Mouse (Mus musculus) gastrocnemius, postnatal 36 days (tissue): Measurements from ENCODE around the gene Actb. TPM values are rescaled to one million over a fixed set of nuclear protein-coding genes. Genes with fewer than 3 reads are reported as not detected.

ENCODE experiments used
- DNase-seq, 2 experiments: peaks; one replicate each; pipeline ENCODE4 v3.0.0; 2022
- intact Hi-C: fragments of 180-260 bp; cut with DNase I; formaldehyde crosslinking; loops from one replicate; pipeline ENCODE4 v1.15.1; 2025
- total RNA-seq, 2 experiments: library from RNA; stranded (reverse); gene quantifications; 2 replicates each; pipeline ENCODE4 v1.2.3; 2021

Actb gene
- total RNA-seq, 2 experiments from 2014 or later: 427 to 440 TPM

GRCm38 (mm10) chr5:142881936-142882335 lies 24.6 kb downstream of the Actb start:
- intact Hi-C loops: no loop called here
- no peak for DNase-seq

DNA sequence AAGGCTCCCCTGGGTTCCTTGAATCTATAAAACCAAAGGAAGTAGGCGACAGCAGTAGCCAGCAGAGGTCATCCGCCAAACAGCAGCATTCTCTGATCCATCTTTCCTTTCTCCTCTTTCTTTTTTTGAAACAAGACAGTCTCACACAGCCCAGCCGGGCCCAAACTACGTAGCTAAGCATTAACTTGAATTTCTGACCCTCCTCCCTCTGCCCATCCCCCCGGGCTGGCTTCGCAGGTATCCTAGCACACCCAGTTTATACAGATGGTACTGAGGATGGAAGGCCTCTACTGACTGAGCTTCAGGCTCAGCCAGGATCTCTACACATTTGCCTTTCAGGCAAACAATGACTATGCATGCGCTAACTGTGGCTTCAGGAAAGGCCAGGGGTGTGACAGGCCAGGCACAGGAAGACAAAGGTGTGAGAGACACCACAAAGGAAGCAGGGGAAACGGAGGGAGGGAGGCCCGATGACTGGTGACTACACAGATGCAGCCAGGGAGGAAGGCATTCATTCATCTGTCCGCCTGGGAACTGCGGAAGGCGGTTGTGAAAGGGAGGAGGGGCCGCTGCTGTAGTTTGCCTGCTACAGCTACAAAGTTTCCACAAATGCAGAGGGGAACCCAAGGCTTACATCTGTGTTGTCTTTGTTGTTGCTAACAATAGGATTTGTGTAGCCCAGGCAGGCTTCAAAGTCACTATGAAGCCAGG lies 25.6 kb downstream of the Actb start:
- DNase-seq: no peak
- intact Hi-C loops: no loop called here

- no peak for DNase-seq
These were observed 26.3 kb downstream of the Actb start for GRCm38 (mm10) chr5:142880246-142880645.

GRCm38 (mm10) chr5:142879318-142880175 lies 27.0 kb downstream of the Actb start:
- intact Hi-C loops: loop anchor here (1.0 to 5.0 kb wide), 5 partner anchors 53 to 187 kb away; no protein-coding TSS in a partner anchor
- DNase-seq: peak; percentile 59 to 78

More at GRCm38 (mm10) chr5:142880246-142880645, 26.3 kb downstream of the Actb start:
- intact Hi-C loops: no loop called here

DNA sequence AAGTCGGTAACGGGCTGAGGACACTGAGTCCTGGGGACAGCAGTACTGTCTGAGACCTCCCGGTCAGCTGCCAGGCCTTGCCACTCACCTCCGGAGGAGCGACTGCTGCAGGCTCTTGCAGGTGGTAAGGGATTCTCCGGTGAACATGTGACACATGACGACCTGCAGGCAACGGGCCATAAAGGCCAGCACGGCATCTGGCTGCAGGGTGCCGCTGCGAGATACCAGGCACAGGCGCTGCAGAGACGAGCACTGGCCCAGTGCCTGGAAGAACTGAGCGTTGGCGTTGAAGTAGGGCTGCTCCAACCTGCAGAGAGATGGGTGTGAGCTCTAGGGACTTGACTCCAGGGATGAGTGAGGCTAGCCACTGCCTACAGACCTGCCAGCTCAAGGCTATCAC lies 28.0 kb downstream of the Actb start:
- DNase-seq: no peak
- intact Hi-C loops: loop anchor here (2.0 to 5.0 kb wide), 4 partner anchors 56 to 188 kb away; no protein-coding TSS in a partner anchor

GRCm38 (mm10) chr5:142877337-142878280 lies 28.9 kb downstream of the Actb start:
- peak; percentile 79 to 80 for DNase-seq
- intact Hi-C loops: loop anchor here (2.0 to 5.0 kb wide), 5 partner anchors 55 to 189 kb away; no protein-coding TSS in a partner anchor

DNA sequence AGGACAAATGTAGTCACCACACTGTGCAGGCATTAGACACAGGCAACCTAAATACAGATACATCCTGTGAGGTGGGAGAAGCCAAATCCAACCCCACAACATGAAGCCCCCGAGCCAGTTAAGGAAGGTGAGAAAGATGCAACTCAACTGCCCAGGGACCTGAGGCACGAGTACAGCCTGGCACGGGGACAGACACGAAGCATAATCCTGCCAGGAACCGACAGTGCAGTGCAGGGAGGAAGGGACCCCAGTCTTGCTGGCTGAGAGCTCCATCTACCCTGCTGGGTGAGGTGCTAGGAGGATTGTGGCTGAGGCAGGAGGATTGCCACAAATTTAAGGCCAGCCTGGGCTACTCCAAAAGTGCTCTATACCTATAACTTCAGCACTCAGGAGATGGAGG lies 29.7 kb downstream of the Actb start:
- DNase-seq: no peak
- intact Hi-C loops: loop anchor here (2.0 to 5.0 kb wide), 4 partner anchors 55 to 160 kb away; no protein-coding TSS in a partner anchor

- intact Hi-C loops: loop anchor here (5.0 kb wide), 3 partner anchors 53 to 162 kb away; no protein-coding TSS in a partner anchor
- no peak for DNase-seq
These were observed 31.0 kb downstream of the Actb start for GRCm38 (mm10) chr5:142875513-142875905.

GRCm38 (mm10) chr5:142874791-142875512 lies 31.6 kb downstream of the Actb start:
- intact Hi-C loops: loop anchor here (1.0 to 5.0 kb wide), 4 partner anchors 53 to 162 kb away; no protein-coding TSS in a partner anchor
- no peak for DNase-seq

- no peak for DNase-seq
- intact Hi-C loops: loop anchor here (1.0 kb wide), 1 partner anchor 109 kb away; no protein-coding TSS in a partner anchor
These were observed 32.8 kb downstream of the Actb start for GRCm38 (mm10) chr5:142873718-142874117.

GRCm38 (mm10) chr5:142871765-142872164 lies 34.8 kb downstream of the Actb start:
- intact Hi-C loops: no loop called here
- DNase-seq: no peak

DNA sequence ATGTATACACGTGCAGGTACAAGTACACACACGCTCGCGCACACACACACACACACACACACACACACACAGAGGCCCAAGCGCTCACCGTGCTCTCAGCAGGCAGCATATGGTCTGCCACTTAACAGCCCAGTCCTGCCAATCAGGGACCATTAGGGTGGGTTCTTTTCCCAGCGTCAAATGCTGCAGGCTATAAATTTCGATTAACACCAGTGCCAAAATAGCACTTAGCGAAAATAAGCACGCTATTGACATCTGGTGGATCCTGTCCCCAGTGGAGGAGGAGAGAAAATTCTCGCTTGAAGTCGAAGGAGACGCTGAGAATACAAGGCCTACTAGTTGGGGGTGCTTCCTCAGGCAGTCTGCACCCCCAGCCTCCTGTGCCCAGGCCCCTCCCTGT lies 37.1 kb downstream of the Actb start:
- intact Hi-C loops: no loop called here
- no peak for DNase-seq

GRCm38 (mm10) chr5:142857763-142858229 lies 48.8 kb downstream of the Actb start:
- DNase-seq: no peak
- intact Hi-C loops: no loop called here

DNA sequence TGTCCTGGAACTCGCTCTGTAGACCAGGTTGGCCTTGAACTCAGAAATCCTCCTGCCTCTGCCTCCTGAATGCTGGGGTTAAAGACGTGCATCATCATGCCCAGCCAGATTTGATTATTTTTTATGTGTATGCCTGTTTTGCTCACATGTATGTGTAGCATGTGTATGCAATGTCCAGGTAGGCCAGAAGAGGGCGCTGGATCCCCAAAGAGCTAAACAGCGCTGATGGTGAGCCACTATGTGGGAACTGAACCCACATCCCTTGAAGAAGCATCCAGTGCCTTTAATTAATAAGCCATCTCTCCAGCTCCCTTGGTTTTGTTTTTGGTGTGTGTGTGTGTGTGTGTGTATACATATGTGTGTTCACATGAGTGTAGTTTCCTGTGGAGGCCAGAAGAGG lies 50.1 kb downstream of the Actb start:
- no peak for DNase-seq
- intact Hi-C loops: no loop called here

DNA sequence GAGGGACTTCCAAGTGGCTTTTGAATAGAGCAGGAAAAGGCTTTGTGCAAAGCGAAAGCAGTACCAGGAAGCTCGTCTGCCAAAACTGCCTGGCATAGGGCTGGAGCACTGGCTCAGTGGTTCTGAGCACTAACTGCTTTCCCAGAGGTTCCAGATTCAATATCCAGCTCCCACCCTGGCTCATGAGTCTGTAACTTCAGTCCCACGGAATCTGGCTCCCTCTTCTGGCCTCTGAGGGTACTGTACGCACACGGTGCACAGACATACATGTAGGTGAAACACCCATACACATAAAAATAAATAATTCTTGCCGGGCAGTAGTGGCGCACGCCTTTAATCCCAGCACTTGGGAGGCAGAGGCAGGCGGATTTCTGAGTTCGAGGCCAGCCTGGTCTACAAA lies 51.7 kb downstream of the Actb start:
- DNase-seq: peak; percentile 30 to 45
- intact Hi-C loops: loop anchor here (5.0 kb wide), 1 partner anchor 133 kb away; no protein-coding TSS in a partner anchor

- intact Hi-C loops: loop anchor here (5.0 kb wide), 1 partner anchor 131 kb away; no protein-coding TSS in a partner anchor
- no peak for DNase-seq
These were observed 53.0 kb downstream of the Actb start for GRCm38 (mm10) chr5:142853585-142853984.
